Mouse (Mus musculus) megakaryocyte, embryonic 14.5 days (primary cell): ENCODE measurements around the gene Panx1.

ENCODE experiments used
- FLI1 ChIP-seq: IDR thresholded peaks from 2 replicates; pipeline ENCODE4 v1.6.1; 2012; ENCODE audit warnings: low read length, inconsistent platforms, mixed read lengths
- GATA1 ChIP-seq: IDR thresholded peaks from 3 replicates; pipeline ENCODE4 v1.6.1; 2012; ENCODE audit warnings: mixed read lengths, low read length, inconsistent platforms, borderline replicate concordance

GRCm38 (mm10) chr9:14981539-14982155 lies 63.6 kb downstream of the Panx1 start:
- TF ChIP-seq FLI1: no peak
- TF ChIP-seq GATA1: no peak
